Mouse (Mus musculus): ENCODE measurements around the gene Tsr1. TPM values are rescaled to one million over a fixed set of nuclear protein-coding genes. Genes with fewer than 3 reads are reported as not detected.
A peak's percentile ranks its signal among the peaks of the same experiment; 100 is the strongest.

Tsr1 gene
- polyA plus RNA-seq, 1 experiment from 2014 or later = 63.0 TPM

DNA sequence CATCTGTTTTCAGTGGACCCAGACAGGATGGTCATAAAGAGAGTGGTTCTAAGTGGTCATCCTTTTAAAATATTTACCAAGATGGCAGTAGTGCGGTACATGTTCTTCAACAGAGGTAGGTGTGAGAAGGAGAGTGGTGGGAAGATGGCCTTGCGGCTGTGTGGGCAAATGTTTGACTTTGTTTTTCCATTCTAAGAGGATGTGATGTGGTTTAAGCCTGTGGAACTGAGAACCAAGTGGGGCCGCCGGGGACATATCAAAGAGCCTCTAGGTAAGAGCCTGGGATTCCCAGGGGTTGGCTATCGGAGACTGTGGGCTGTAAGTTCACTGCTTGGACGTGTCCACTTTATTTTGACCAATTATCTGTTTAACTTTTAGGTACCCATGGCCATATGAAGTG lies 10.0 kb downstream of the Tsr1 start:
- WGBS = 96% methylated on average over 6 of the region's 6 CpGs
- H3K27ac ChIP-seq = no peak overlapping the region

GRCm38 (mm10) chr11:74908618-74909399 lies 10.9 kb downstream of the Tsr1 start:
- Histone ChIP-seq H3K36me3 (replicated peaks) (peaks cover 70% of the 10 kb centered on the region), H3K27me3 (ENCODE audit: poor library complexity, severe bottlenecking) (no peaks in the 10 kb centered on the region), H3K4me1 (no peaks in the 10 kb centered on the region), H3K9me3 (no peaks in the 10 kb centered on the region), H3K4me3 (no peak overlapping the region), H3K27ac (no peak overlapping the region)
- WGBS = 90% methylated on average over 12 of the region's 12 CpGs
- no peak for DNase-seq (ENCODE audit: extremely low spot score, low spot score)

More for the DNA sequence above, 10.0 kb downstream of the Tsr1 start:
- H3K9me3 ChIP-seq = no peaks in the 10 kb centered on the region
- no peaks in the 10 kb centered on the region for H3K27me3 ChIP-seq (ENCODE audit: poor library complexity, severe bottlenecking)
- H3K4me3 ChIP-seq = no peak overlapping the region
- no peaks in the 10 kb centered on the region for H3K4me1 ChIP-seq
- DNase-seq (ENCODE audit: extremely low spot score, low spot score) = no peak
- H3K36me3 ChIP-seq (replicated peaks) = peaks cover 79% of the 10 kb centered on the region

- WGBS = 92% methylated on average over 4 of the region's 4 CpGs
These were observed 12.1 kb downstream of the Tsr1 start for GRCm38 (mm10) chr11:74909978-74910377.

GRCm38 (mm10) chr11:74912492-74912891 lies 14.6 kb downstream of the Tsr1 start:
- no peak for DNase-seq (ENCODE audit: extremely low spot score, low spot score)
- Histone ChIP-seq H3K9me3 (no peaks in the 10 kb centered on the region), H3K36me3 (replicated peaks) (peaks cover 42% of the 10 kb centered on the region), H3K27ac (no peak overlapping the region), H3K4me3 (no peak overlapping the region), H3K27me3 (ENCODE audit: poor library complexity, severe bottlenecking) (no peaks in the 10 kb centered on the region), H3K4me1 (no peaks in the 10 kb centered on the region)
- WGBS = 92% methylated on average over 3 of the region's 3 CpGs

More at GRCm38 (mm10) chr11:74909978-74910377, 12.1 kb downstream of the Tsr1 start:
- Histone ChIP-seq H3K27ac (no peak overlapping the region), H3K27me3 (ENCODE audit: poor library complexity, severe bottlenecking) (no peaks in the 10 kb centered on the region), H3K4me3 (no peak overlapping the region), H3K36me3 (replicated peaks) (peaks cover 58% of the 10 kb centered on the region), H3K4me1 (no peaks in the 10 kb centered on the region), H3K9me3 (no peaks in the 10 kb centered on the region)
- DNase-seq (ENCODE audit: extremely low spot score, low spot score) = no peak

DNA sequence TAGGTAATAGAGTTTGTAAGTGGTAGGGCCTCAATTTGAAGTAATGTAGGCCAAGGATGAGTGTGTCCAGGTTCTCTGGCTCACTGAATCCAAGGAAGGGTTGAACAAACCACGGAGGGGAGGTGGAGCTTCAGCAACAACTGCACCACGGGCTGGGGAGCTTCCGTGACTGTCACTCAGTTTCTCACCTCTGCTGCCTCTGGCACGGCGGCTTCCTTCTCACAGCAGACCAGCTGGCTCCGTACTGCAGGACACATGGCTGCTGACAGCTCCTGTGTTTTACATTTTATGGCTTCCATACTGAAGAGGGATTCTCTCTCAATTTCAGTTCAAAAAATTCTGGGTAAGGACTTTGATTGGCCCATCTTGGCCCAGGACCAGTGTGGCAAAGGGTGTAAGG lies 21.4 kb downstream of the Tsr1 start:
- H3K36me3 ChIP-seq (replicated peaks) = peaks cover 34% of the 10 kb centered on the region
- no peak for DNase-seq (ENCODE audit: extremely low spot score, low spot score)
- H3K27me3 ChIP-seq (ENCODE audit: poor library complexity, severe bottlenecking) = no peaks in the 10 kb centered on the region
- 90% methylated on average over 6 of the region's 6 CpGs for WGBS
- no peaks in the 10 kb centered on the region for H3K9me3 ChIP-seq
- 0 out of 2 replicates have a peak, but pooled peaks cover 1% of the 10 kb centered on the region for H3K4me1 ChIP-seq
- no peak overlapping the region for H3K27ac ChIP-seq
- no peak overlapping the region for H3K4me3 ChIP-seq

- DNase-seq (ENCODE audit: extremely low spot score, low spot score) = peak; percentile 25
- peaks cover 22% of the 10 kb centered on the region for H3K4me1 ChIP-seq
- WGBS = 59% methylated on average over 4 of the region's 4 CpGs
- no peaks in the 10 kb centered on the region for H3K9me3 ChIP-seq
- peaks cover 16% of the 10 kb centered on the region for H3K36me3 ChIP-seq (replicated peaks)
- no peaks in the 10 kb centered on the region for H3K27me3 ChIP-seq (ENCODE audit: poor library complexity, severe bottlenecking)
- H3K27ac ChIP-seq = no peak overlapping the region
- peak overlapping the region; percentile 97; the same call in 1 of the 2 replicates for H3K4me3 ChIP-seq
These were observed 26.3 kb downstream of the Tsr1 start for GRCm38 (mm10) chr11:74924149-74924548.

DNA sequence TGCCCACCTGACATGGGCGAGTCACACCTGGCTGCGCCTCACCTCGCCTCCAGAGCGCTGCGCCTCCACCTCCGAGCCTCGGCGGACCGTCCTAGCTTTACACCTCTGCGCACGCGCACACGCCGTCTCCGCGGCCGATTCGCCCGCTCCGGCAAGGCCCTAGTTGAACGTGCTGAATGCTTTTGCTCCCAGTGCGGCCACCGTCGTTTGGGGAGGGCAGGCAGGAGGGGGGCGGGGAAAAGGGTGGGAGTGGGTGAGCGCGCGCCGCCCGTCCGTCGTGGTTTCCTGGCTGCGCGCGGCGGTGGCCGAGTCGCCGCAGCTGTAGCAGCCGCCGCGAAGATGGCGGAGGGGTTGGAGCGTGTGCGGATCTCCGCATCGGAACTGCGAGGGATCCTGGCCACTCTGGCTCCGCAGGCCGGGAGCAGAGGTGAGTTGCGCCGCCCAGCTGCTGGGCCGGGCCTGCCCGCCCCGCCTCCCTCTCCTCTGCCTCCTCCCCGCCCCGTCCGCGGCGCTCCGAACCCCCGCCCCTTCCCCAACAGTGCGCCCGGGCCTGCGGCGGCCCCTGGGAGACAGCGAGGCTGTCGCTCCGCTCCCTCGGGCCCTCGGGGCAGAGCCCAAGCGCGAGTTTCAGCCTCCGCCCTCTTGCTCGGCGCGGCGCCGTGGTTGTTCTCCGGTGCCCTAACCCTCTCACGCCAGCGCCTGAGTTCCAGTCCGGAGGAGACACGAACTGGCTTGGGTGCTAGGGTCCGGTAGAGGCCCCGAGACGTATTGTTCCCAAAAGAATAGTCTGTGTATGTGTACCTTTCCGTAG lies 27.9 kb downstream of the Tsr1 start, which contains the start of the genes Smg6 and Srr:
TSS of gene Smg6 (plus strand) at position 247 of the 811 bp plus-strand sequence.
TSS of gene Srr (minus strand) at position 372 of the 811 bp plus-strand sequence.
- peak within 1 kb of the TSS; percentile 97 for H3K4me3 ChIP-seq
- H3K9me3 ChIP-seq = no peaks in the 10 kb centered on the region
- peaks cover 22% of the 10 kb centered on the region for H3K4me1 ChIP-seq
- DNase-seq (ENCODE audit: extremely low spot score, low spot score) = peak; percentile 98
- peak within 1 kb of the TSS; percentile 95 for H3K27ac ChIP-seq
- WGBS = 0% methylated on average over 84 of the region's 88 CpGs
- H3K36me3 ChIP-seq (replicated peaks) = peaks cover 25% of the 10 kb centered on the region
- H3K27me3 ChIP-seq (ENCODE audit: poor library complexity, severe bottlenecking) = no peaks in the 10 kb centered on the region

DNA sequence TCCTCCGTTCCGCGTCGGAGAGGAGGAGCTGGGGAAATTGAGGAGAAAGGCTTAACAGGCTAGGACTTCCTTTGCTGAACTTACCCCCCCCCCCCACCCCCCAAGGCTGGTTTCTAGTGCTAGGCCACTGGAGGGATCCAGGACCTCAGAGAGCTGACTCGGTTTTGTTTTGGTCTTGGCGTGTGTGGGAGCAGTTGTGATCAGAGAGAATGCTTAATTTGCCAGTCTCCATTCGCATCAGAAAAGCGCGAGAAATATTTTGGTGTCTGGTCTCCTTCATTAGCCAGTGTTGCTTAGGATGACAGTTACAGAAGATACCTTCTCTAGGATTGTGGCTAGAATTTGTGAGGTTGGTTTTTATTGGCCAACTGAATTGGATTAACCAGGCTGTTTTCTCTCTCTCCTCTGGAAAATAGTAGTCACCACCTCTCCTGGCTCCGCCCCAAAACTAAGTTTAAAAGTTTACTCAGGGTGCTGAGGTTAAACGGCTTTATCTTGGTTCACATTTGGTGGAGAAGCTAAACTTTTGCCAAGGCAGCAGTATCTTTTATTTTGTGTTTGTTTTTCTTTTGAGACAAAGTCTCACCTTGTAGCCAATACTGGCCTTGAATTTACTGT lies 28.6 kb downstream of the Tsr1 start:
- Histone ChIP-seq H3K27me3 (ENCODE audit: poor library complexity, severe bottlenecking) (no peaks in the 10 kb centered on the region), H3K4me1 (peaks cover 22% of the 10 kb centered on the region), H3K36me3 (replicated peaks) (peaks cover 32% of the 10 kb centered on the region), H3K4me3 (peak overlapping the region; percentile 97), H3K9me3 (no peaks in the 10 kb centered on the region), H3K27ac (peak overlapping the region; percentile 95)
- 9% methylated on average over 11 of the region's 11 CpGs for whole genome bisulfite sequencing
- no peak for DNase-seq (ENCODE audit: extremely low spot score, low spot score)

- no peak for DNase-seq (ENCODE audit: extremely low spot score, low spot score)
- Histone ChIP-seq H3K27me3 (ENCODE audit: poor library complexity, severe bottlenecking) (no peaks in the 10 kb centered on the region), H3K36me3 (replicated peaks) (peaks cover 40% of the 10 kb centered on the region), H3K4me3 (peak overlapping the region; percentile 97; the same call in 1 of the 2 replicates), H3K9me3 (no peaks in the 10 kb centered on the region), H3K27ac (no peak overlapping the region), H3K4me1 (peaks cover 22% of the 10 kb centered on the region)
- WGBS = 93% methylated on average over 2 of the region's 2 CpGs
These were observed 29.4 kb downstream of the Tsr1 start for GRCm38 (mm10) chr11:74927236-74927725.

- Histone ChIP-seq H3K27me3 (ENCODE audit: poor library complexity, severe bottlenecking) (no peaks in the 10 kb centered on the region), H3K27ac (no peak overlapping the region), H3K4me3 (no peak overlapping the region), H3K36me3 (replicated peaks) (peaks cover 58% of the 10 kb centered on the region), H3K9me3 (no peaks in the 10 kb centered on the region), H3K4me1 (peaks cover 22% of the 10 kb centered on the region)
- no peak for DNase-seq (ENCODE audit: extremely low spot score, low spot score)
- WGBS = 95% methylated on average over 4 of the region's 4 CpGs
These were observed 31.2 kb downstream of the Tsr1 start for GRCm38 (mm10) chr11:74929111-74929510.

- Histone ChIP-seq H3K27ac (no peak overlapping the region), H3K9me3 (no peaks in the 10 kb centered on the region), H3K36me3 (replicated peaks) (peaks cover 71% of the 10 kb centered on the region), H3K4me3 (no peak overlapping the region), H3K4me1 (peaks cover 13% of the 10 kb centered on the region), H3K27me3 (ENCODE audit: poor library complexity, severe bottlenecking) (no peaks in the 10 kb centered on the region)
- no peak for DNase-seq (ENCODE audit: extremely low spot score, low spot score)
- 92% methylated on average over 7 of the region's 7 CpGs for WGBS
These were observed 32.5 kb downstream of the Tsr1 start for GRCm38 (mm10) chr11:74930391-74930790.

DNA sequence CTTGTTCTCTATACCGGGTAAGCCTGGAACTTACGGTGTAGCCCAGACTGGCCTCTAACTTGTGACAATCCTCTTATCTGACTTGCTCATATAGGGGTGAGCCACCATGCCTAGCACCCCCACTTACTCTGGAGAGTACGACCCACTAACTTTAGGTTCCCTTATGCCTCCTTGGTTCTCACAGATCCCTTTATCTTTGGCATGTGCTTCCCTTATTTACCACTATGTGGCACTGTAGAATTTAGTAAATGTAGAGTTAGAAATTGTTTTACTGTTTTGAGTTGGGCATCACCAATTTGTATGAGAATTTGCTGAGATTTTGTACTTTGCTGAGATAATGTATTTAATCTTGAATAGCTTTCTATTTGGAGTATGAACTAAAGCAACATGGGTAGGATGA lies 48.5 kb downstream of the Tsr1 start:
- Histone ChIP-seq H3K27ac (no peak overlapping the region), H3K36me3 (replicated peaks) (peaks cover 78% of the 10 kb centered on the region), H3K9me3 (no peaks in the 10 kb centered on the region), H3K27me3 (ENCODE audit: poor library complexity, severe bottlenecking) (no peaks in the 10 kb centered on the region), H3K4me1 (no peaks in the 10 kb centered on the region), H3K4me3 (no peak overlapping the region)
- WGBS = 82% methylated on average over 3 of the region's 3 CpGs
- DNase-seq (ENCODE audit: extremely low spot score, low spot score) = no peak
